Mouse (Mus musculus): Measurements from ENCODE around the gene Zic5.

- no peak for TF ChIP-seq CTCF (IDR thresholded peaks at IDR 0.05; ENCODE audit: extremely low read depth, insufficient read depth, insufficient read length, insufficient replicate concordance)
- TF ChIP-seq POLR2A (IDR thresholded peaks at IDR 0.05; ENCODE audit: low read depth, low read length), result no peak
Measured at GRCm38 (mm10) chr14:122451551-122452145, 13.8 kb downstream of the Zic5 start.

Measured in spleen, adult 2 months (tissue).